Mouse (Mus musculus): ENCODE measurements around the gene Kcnk15. TPM values are rescaled to one million over a fixed set of nuclear protein-coding genes. Genes with fewer than 3 reads are reported as not detected.

The Kcnk15 gene
- polyA plus RNA-seq, 1 experiment = not detected

- Histone ChIP-seq H3K4me1 (ENCODE audit: control insufficient read depth, insufficient read depth, low read length) (peaks cover 15% of the 10 kb centered on the region), H3K27ac (ENCODE audit: insufficient read depth, low read depth, low read length) (no peak overlapping the region), H3K4me3 (ENCODE audit: insufficient read depth, low read depth, low read length) (no peak overlapping the region)
- no peak for TF ChIP-seq POLR2A (IDR thresholded peaks at IDR 0.05; ENCODE audit: insufficient read depth, low read depth, low read length)
- WGBS = 96% methylated on average over 9 of the region's 9 CpGs
Observed at GRCm38 (mm10) chr2:163866061-163866460, 12.6 kb downstream of the Kcnk15 start.

- no peak overlapping the region for H3K27ac ChIP-seq (ENCODE audit: insufficient read depth, low read depth, low read length)
- 20% methylated on average over 5 of the region's 5 CpGs for WGBS
- H3K4me1 ChIP-seq (ENCODE audit: control insufficient read depth, insufficient read depth, low read length) = peaks cover 15% of the 10 kb centered on the region
- TF ChIP-seq CTCF (IDR thresholded peaks at IDR 0.05; ENCODE audit: insufficient read depth, low read depth, low read length) = no peak
- TF ChIP-seq POLR2A (IDR thresholded peaks at IDR 0.05; ENCODE audit: insufficient read depth, low read depth, low read length) = no peak
- H3K4me3 ChIP-seq (ENCODE audit: insufficient read depth, low read depth, low read length) = no peak overlapping the region
Observed at GRCm38 (mm10) chr2:163869783-163870182, 16.3 kb downstream of the Kcnk15 start.

- TF ChIP-seq POLR2A (IDR thresholded peaks at IDR 0.05; ENCODE audit: insufficient read depth, low read depth, low read length) = no peak
- no peak for TF ChIP-seq CTCF (IDR thresholded peaks at IDR 0.05; ENCODE audit: insufficient read depth, low read depth, low read length)
- Histone ChIP-seq H3K4me1 (ENCODE audit: control insufficient read depth, insufficient read depth, low read length) (peaks cover 26% of the 10 kb centered on the region), H3K4me3 (ENCODE audit: insufficient read depth, low read depth, low read length) (no peak overlapping the region), H3K27ac (ENCODE audit: insufficient read depth, low read depth, low read length) (no peak overlapping the region)
- WGBS = 94% methylated on average over 4 of the region's 4 CpGs
Observed at GRCm38 (mm10) chr2:163871266-163871665, 17.8 kb downstream of the Kcnk15 start.

- no peak overlapping the region for H3K27ac ChIP-seq (ENCODE audit: insufficient read depth, low read depth, low read length)
- H3K4me1 ChIP-seq (ENCODE audit: control insufficient read depth, insufficient read depth, low read length) = peaks cover 32% of the 10 kb centered on the region
- WGBS = 64% methylated on average over 3 of the region's 3 CpGs
- TF ChIP-seq POLR2A (IDR thresholded peaks at IDR 0.05; ENCODE audit: insufficient read depth, low read depth, low read length) (no peak), CTCF (IDR thresholded peaks at IDR 0.05; ENCODE audit: insufficient read depth, low read depth, low read length) (no peak)
- H3K4me3 ChIP-seq (ENCODE audit: insufficient read depth, low read depth, low read length) = no peak overlapping the region
Observed at GRCm38 (mm10) chr2:163871906-163872305, 18.5 kb downstream of the Kcnk15 start.

GRCm38 (mm10) chr2:163874877-163875276 lies 21.4 kb downstream of the Kcnk15 start:
- 64% methylated on average over 5 of the region's 5 CpGs for WGBS

GRCm38 (mm10) chr2:163875484-163875883 lies 22.0 kb downstream of the Kcnk15 start:
- no peak overlapping the region for H3K27ac ChIP-seq (ENCODE audit: insufficient read depth, low read depth, low read length)
- WGBS = 45% methylated on average over 7 of the region's 7 CpGs

More at GRCm38 (mm10) chr2:163874877-163875276, 21.4 kb downstream of the Kcnk15 start:
- Histone ChIP-seq H3K4me1 (ENCODE audit: control insufficient read depth, insufficient read depth, low read length) (peaks cover 34% of the 10 kb centered on the region), H3K4me3 (ENCODE audit: insufficient read depth, low read depth, low read length) (no peak overlapping the region), H3K27ac (ENCODE audit: insufficient read depth, low read depth, low read length) (no peak overlapping the region)
- TF ChIP-seq POLR2A (IDR thresholded peaks at IDR 0.05; ENCODE audit: insufficient read depth, low read depth, low read length) (no peak), CTCF (IDR thresholded peaks at IDR 0.05; ENCODE audit: insufficient read depth, low read depth, low read length) (no peak)

GRCm38 (mm10) chr2:163876830-163877498 lies 23.5 kb downstream of the Kcnk15 start:
- Histone ChIP-seq H3K27ac (ENCODE audit: insufficient read depth, low read depth, low read length) (0 out of 2 replicates have a peak overlapping the region, but pooled peaks have one; percentile 5), H3K4me3 (ENCODE audit: insufficient read depth, low read depth, low read length) (no peak overlapping the region), H3K4me1 (ENCODE audit: control insufficient read depth, insufficient read depth, low read length) (peaks cover 26% of the 10 kb centered on the region)
- TF ChIP-seq POLR2A (IDR thresholded peaks at IDR 0.05; ENCODE audit: insufficient read depth, low read depth, low read length) = no peak
- TF ChIP-seq CTCF (IDR thresholded peaks at IDR 0.05; ENCODE audit: insufficient read depth, low read depth, low read length) = no peak
- WGBS = 39% methylated on average over 14 of the region's 14 CpGs

More at GRCm38 (mm10) chr2:163875484-163875883, 22.0 kb downstream of the Kcnk15 start:
- Histone ChIP-seq H3K4me1 (ENCODE audit: control insufficient read depth, insufficient read depth, low read length) (peaks cover 28% of the 10 kb centered on the region), H3K4me3 (ENCODE audit: insufficient read depth, low read depth, low read length) (no peak overlapping the region)
- TF ChIP-seq POLR2A (IDR thresholded peaks at IDR 0.05; ENCODE audit: insufficient read depth, low read depth, low read length) = no peak
- TF ChIP-seq CTCF (IDR thresholded peaks at IDR 0.05; ENCODE audit: insufficient read depth, low read depth, low read length) = no peak

GRCm38 (mm10) chr2:163880891-163881290 lies 27.4 kb downstream of the Kcnk15 start:
- WGBS = 71% methylated on average over 6 of the region's 6 CpGs
- H3K4me3 ChIP-seq (ENCODE audit: insufficient read depth, low read depth, low read length) = no peak overlapping the region
- peaks cover 22% of the 10 kb centered on the region for H3K4me1 ChIP-seq (ENCODE audit: control insufficient read depth, insufficient read depth, low read length)
- TF ChIP-seq POLR2A (IDR thresholded peaks at IDR 0.05; ENCODE audit: insufficient read depth, low read depth, low read length) = no peak
- no peak for TF ChIP-seq CTCF (IDR thresholded peaks at IDR 0.05; ENCODE audit: insufficient read depth, low read depth, low read length)
- H3K27ac ChIP-seq (ENCODE audit: insufficient read depth, low read depth, low read length) = no peak overlapping the region

- TF ChIP-seq CTCF (IDR thresholded peaks at IDR 0.05; ENCODE audit: insufficient read depth, low read depth, low read length) (no peak), POLR2A (IDR thresholded peaks at IDR 0.05; ENCODE audit: insufficient read depth, low read depth, low read length) (no peak)
- no peak overlapping the region for H3K4me3 ChIP-seq (ENCODE audit: insufficient read depth, low read depth, low read length)
- no peak overlapping the region for H3K27ac ChIP-seq (ENCODE audit: insufficient read depth, low read depth, low read length)
- 83% methylated on average over 17 of the region's 17 CpGs for WGBS
- peaks cover 3% of the 10 kb centered on the region for H3K4me1 ChIP-seq (ENCODE audit: control insufficient read depth, insufficient read depth, low read length)
Observed at GRCm38 (mm10) chr2:163882859-163883652, 29.6 kb downstream of the Kcnk15 start.
